ENCODE assay signal across 10 mouse cellular contexts in genomic region chr15:84298804-84299370, GRCm38 (mm10). TPM values are rescaled to one million over a fixed set of nuclear protein-coding genes. Genes with fewer than 3 reads are reported as not detected.
DNase-seq lines count a peak whose midpoint lies in the region; ATAC-seq lines count a peak whose summit lies in the region.
"Had no signal": no experiment of that assay in that cellular context is flagged by ENCODE, and none has a peak within 500 bp of the region (broad histone marks: within the 10 kb centered on the region; RNA-seq: fewer than 3 reads in every experiment).

No protein-coding gene starts in this region.

- 7% methylated on average over 13 of the region's 13 CpGs for WGBS in hindbrain, embryonic 15.5 days
- 24% methylated on average over 13 of the region's 13 CpGs for WGBS in midbrain, embryonic 12.5 days

- H3K4me3 ChIP-seq in hindbrain, embryonic 15.5 days: no peak overlapping the region
- no peak overlapping the region for H3K4me3 ChIP-seq in midbrain, embryonic 12.5 days
- H3K4me3 ChIP-seq: limb, embryonic 12.5 days; stomach, embryonic 15.5 days had no signal

- DNase-seq in kidney, postnatal 14 days: peak; percentile 32
- no peak for DNase-seq in kidney, adult 11 months
- DNase-seq in embryo, embryonic 11 days: peak; percentile 80
- no peak for DNase-seq in urinary bladder, postnatal 4 days (ENCODE audit: low spot score in 2 of 2)

- peak overlapping the region; percentile 24; the same call in 1 of the 2 replicates for H3K4me2 ChIP-seq in hindbrain, embryonic 15.5 days
- H3K4me2 ChIP-seq in midbrain, embryonic 12.5 days (replicated peaks): peak overlapping the region; percentile 41
- H3K4me2 ChIP-seq: limb, embryonic 12.5 days; stomach, embryonic 15.5 days had no signal

- ATAC-seq in hindbrain, embryonic 15.5 days (ENCODE audit: low FRiP score, low read depth): peak; percentile 28; the same call in 1 of the 2 replicates
- ATAC-seq in midbrain, embryonic 12.5 days (ENCODE audit: low FRiP score, low read depth): peak; percentile 9; the same call in 1 of the 2 replicates
- ATAC-seq in inflammation-experienced regulatory T-cells, adult 6 months: no peak
- no peak for ATAC-seq in activated CD4-positive, CD25-positive, alpha-beta regulatory T cell, adult 4 months

- no peaks in the 10 kb centered on the region for H3K36me3 ChIP-seq in hindbrain, embryonic 15.5 days
- no peaks in the 10 kb centered on the region for H3K36me3 ChIP-seq in midbrain, embryonic 12.5 days
- H3K36me3 ChIP-seq: stomach, embryonic 15.5 days had no signal

- H3K9ac ChIP-seq in hindbrain, embryonic 15.5 days: no peak overlapping the region
- H3K9ac ChIP-seq in midbrain, embryonic 12.5 days (replicated peaks): peak overlapping the region; percentile 20; the same call in 1 of the 2 replicates
- H3K9ac ChIP-seq: limb, embryonic 12.5 days; stomach, embryonic 15.5 days had no signal

- H3K4me1 ChIP-seq in hindbrain, embryonic 15.5 days (replicated peaks): peaks cover 59% of the 10 kb centered on the region
- peaks cover 68% of the 10 kb centered on the region for H3K4me1 ChIP-seq in midbrain, embryonic 12.5 days

- H3K9me3 ChIP-seq in hindbrain, embryonic 15.5 days: no peaks in the 10 kb centered on the region
- H3K9me3 ChIP-seq in midbrain, embryonic 12.5 days: no peaks in the 10 kb centered on the region
- H3K9me3 ChIP-seq: limb, embryonic 12.5 days; stomach, embryonic 15.5 days had no signal

- peak overlapping the region; percentile 69 for H3K27ac ChIP-seq in hindbrain, embryonic 15.5 days (replicated peaks)
- H3K27ac ChIP-seq in midbrain, embryonic 12.5 days (replicated peaks): peak overlapping the region; percentile 93
- H3K27ac ChIP-seq: limb, embryonic 12.5 days; stomach, embryonic 15.5 days had no signal

- no peaks in the 10 kb centered on the region for H3K27me3 ChIP-seq in hindbrain, embryonic 15.5 days
- H3K27me3 ChIP-seq in midbrain, embryonic 12.5 days: peaks cover 41% of the 10 kb centered on the region
- H3K27me3 ChIP-seq: stomach, embryonic 15.5 days had no signal

RNA-seq across cellular contexts. Expression of gene Parvg, which starts 24.9 kb away (rescaled TPM):
- 1.0 and 1.8 TPM in 2 replicates for polyA plus RNA-seq in hindbrain, embryonic 15.5 days (2015; fragmentation: Nextera tagmentation; extraction: Ambion mirVana)
- 0.54 and 0.59 TPM in 2 replicates for polyA plus RNA-seq in midbrain, embryonic 12.5 days (2016; fragmentation: Nextera tagmentation; extraction: Ambion mirVana)
- polyA plus RNA-seq in inflammation-experienced regulatory T-cells, adult 6 months (2017; shearing (Covaris generic)): 10 to 100 TPM; 77.7 to 87.6 (median 81.4) TPM
- 10 to 100 TPM; 63.7 to 99.5 TPM for polyA plus RNA-seq in activated CD4-positive, CD25-positive, alpha-beta regulatory T cell, adult 4 months (2017; shearing (Covaris generic))

Comparison
In these comparisons a context has a peak if more than half of its experiments do, and no peak if none do; other contexts are left out.
1. DNase-seq: peak in kidney, postnatal 14 days (single experiment) and embryo, embryonic 11 days (single experiment); none in kidney, adult 11 months (single experiment) and urinary bladder, postnatal 4 days (0 of 2).
2. ATAC-seq: peak in hindbrain, embryonic 15.5 days (single experiment) and midbrain, embryonic 12.5 days (single experiment); none in inflammation-experienced regulatory T-cells, adult 6 months (single experiment) and activated CD4-positive, CD25-positive, alpha-beta regulatory T cell, adult 4 months (single experiment).
3. RNA of gene Parvg, which starts 24.9 kb away (polyA plus RNA-seq): 63.7 to 99.5 TPM in activated CD4-positive, CD25-positive, alpha-beta regulatory T cell, adult 4 months and 77.7 to 87.6 TPM in inflammation-experienced regulatory T-cells, adult 6 months; 1.0 to 1.8 TPM in hindbrain, embryonic 15.5 days and 0.54 to 0.59 TPM in midbrain, embryonic 12.5 days; every median in the first group is over 10 times any median in the second.